Mouse (Mus musculus) adrenal gland, postnatal 14 days (tissue): ENCODE results near the gene Rcan2. TPM values are rescaled to one million over a fixed set of nuclear protein-coding genes. Genes with fewer than 3 reads are reported as not detected.
A peak's percentile ranks its signal among the peaks of the same experiment; 100 is the strongest.
"Not testable (repeated sequence)": the region's sequence is repeated elsewhere in the genome, so short reads cannot be mapped to it uniquely, and the experiment has no call there.

Source experiments
- DNase-seq: peaks from one replicate; pipeline ENCODE4 v3.0.0; 2021; ENCODE audit warnings: mixed read lengths
- total RNA-seq: library from RNA; stranded (reverse); gene quantifications from 2 replicates; pipeline ENCODE4 v1.2.3, GENCODE M21; 2021

Gene Rcan2
- total RNA-seq, 1 experiment from 2014 or later = 4.3 TPM

GRCm38 (mm10) chr17:43825411-43825785, 24.2 kb downstream of the Rcan2 start:
- DNase-seq = not testable (repeated sequence)

GRCm38 (mm10) chr17:43827261-43827660, 26.1 kb downstream of the Rcan2 start:
- DNase-seq = no peak

GRCm38 (mm10) chr17:43832401-43833124, 31.4 kb downstream of the Rcan2 start:
- DNase-seq = no peak

GRCm38 (mm10) chr17:43840208-43840607, 39.1 kb downstream of the Rcan2 start:
- DNase-seq = no peak

- DNase-seq = no peak
Measured at GRCm38 (mm10) chr17:43846714-43847113, 45.6 kb downstream of the Rcan2 start.

- DNase-seq = no peak
Measured at GRCm38 (mm10) chr17:43848903-43849302, 47.8 kb downstream of the Rcan2 start.

GRCm38 (mm10) chr17:43855132-43855531, 54.0 kb downstream of the Rcan2 start:
- DNase-seq = no peak

- DNase-seq = no peak
Measured at GRCm38 (mm10) chr17:43856081-43856480, 54.9 kb downstream of the Rcan2 start.

GRCm38 (mm10) chr17:43868808-43869207, 67.7 kb downstream of the Rcan2 start:
- no peak for DNase-seq

- DNase-seq = peak; percentile 85
Measured at GRCm38 (mm10) chr17:43869677-43870076, 68.5 kb downstream of the Rcan2 start.

GRCm38 (mm10) chr17:43874417-43874816, 73.3 kb downstream of the Rcan2 start:
- no peak for DNase-seq

- DNase-seq = no peak
Measured at GRCm38 (mm10) chr17:43877425-43877824, 76.3 kb downstream of the Rcan2 start.

- DNase-seq = no peak
Measured at GRCm38 (mm10) chr17:43883016-43883415, 81.9 kb downstream of the Rcan2 start.

GRCm38 (mm10) chr17:43886262-43886661, 85.1 kb downstream of the Rcan2 start:
- DNase-seq = no peak

GRCm38 (mm10) chr17:43887931-43888330, 86.8 kb downstream of the Rcan2 start:
- no peak for DNase-seq

- no peak for DNase-seq
Measured at GRCm38 (mm10) chr17:43897346-43897745, 96.2 kb downstream of the Rcan2 start.

- DNase-seq = peak; percentile 6
Measured at GRCm38 (mm10) chr17:43899405-43900092, 98.4 kb downstream of the Rcan2 start.

GRCm38 (mm10) chr17:43900133-43900532, 99.0 kb downstream of the Rcan2 start:
- no peak for DNase-seq

- no peak for DNase-seq
Measured at GRCm38 (mm10) chr17:43901474-43901873, 100.3 kb downstream of the Rcan2 start.

GRCm38 (mm10) chr17:43903807-43904771, 102.9 kb downstream of the Rcan2 start:
- no peak for DNase-seq

GRCm38 (mm10) chr17:43904896-43905295, 103.7 kb downstream of the Rcan2 start:
- DNase-seq = no peak

- no peak for DNase-seq
Measured at GRCm38 (mm10) chr17:43906728-43907127, 105.6 kb downstream of the Rcan2 start.

GRCm38 (mm10) chr17:43916128-43916527, 115.0 kb downstream of the Rcan2 start:
- DNase-seq = no peak
